Mouse (Mus musculus): ENCODE results near the gene Elovl7. TPM values are rescaled to one million over a fixed set of nuclear protein-coding genes. Genes with fewer than 3 reads are reported as not detected.

Elovl7 gene
- polyA plus RNA-seq, 1 experiment: 0.30 TPM

DNA sequence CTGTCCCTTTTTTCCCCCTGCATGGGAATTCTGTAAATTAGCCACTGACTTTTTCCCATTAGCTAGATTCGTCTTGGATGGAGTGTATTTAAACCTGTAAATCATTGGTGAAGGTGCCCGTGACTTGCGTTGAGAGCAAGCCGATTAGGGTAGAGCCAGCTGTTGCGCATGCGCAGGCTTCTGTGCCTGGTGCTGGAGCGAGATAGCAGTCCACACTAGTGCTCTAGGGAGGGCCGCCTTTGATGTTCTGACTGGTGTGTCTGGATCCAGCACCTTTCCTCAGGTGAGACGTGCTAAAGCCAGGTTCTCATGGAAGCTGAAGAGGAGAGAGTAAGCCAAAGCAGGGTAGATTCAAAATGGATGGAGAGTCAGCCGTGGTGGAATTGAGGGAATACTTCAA lies 112.1 kb downstream of the Elovl7 start:
- H3K36me3 ChIP-seq (ENCODE audit: control insufficient read depth, insufficient read depth, low read length): no peaks in the 10 kb centered on the region
- H3K4me1 ChIP-seq (ENCODE audit: control insufficient read depth, insufficient read depth, low read length): no peaks in the 10 kb centered on the region
- H3K27me3 ChIP-seq (ENCODE audit: control insufficient read depth, insufficient read depth, low read length): no peaks in the 10 kb centered on the region

DNA sequence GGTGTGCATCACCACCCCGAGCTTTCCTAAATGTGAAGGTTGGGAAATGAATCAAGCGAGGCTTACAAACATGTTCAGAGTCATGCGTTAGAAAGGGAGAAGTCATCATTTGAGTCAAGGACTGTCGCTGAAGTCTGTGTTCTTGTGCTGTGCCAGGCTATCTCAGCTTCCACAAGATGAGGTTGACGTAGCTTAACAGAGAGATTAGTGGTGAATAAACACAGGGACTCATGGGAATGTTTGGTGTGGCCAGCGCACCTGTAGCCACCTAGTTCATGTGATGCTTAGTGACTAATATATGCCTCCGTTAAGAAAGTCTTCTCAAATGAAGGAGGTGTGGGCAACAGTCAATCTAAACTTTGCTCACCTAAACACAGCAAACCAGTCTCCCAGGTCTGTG lies 112.8 kb downstream of the Elovl7 start:
- no peak overlapping the region for H3K27ac ChIP-seq (ENCODE audit: control insufficient read depth, insufficient read depth, low read depth, low read length)
- TF ChIP-seq CTCF (IDR thresholded peaks at IDR 0.05; ENCODE audit: control insufficient read depth, insufficient read depth, insufficient replicate concordance, low read depth, low read length): no peak
- TF ChIP-seq POLR2A (IDR thresholded peaks at IDR 0.05; ENCODE audit: control insufficient read depth, low read depth, low read length): no peak
- H3K36me3 ChIP-seq (ENCODE audit: control insufficient read depth, insufficient read depth, low read length): no peaks in the 10 kb centered on the region
- H3K27me3 ChIP-seq (ENCODE audit: control insufficient read depth, insufficient read depth, low read length): no peaks in the 10 kb centered on the region
- H3K4me3 ChIP-seq (ENCODE audit: control insufficient read depth, low read depth, low read length): no peak overlapping the region
- H3K4me1 ChIP-seq (ENCODE audit: control insufficient read depth, insufficient read depth, low read length): no peaks in the 10 kb centered on the region

More for the DNA sequence above, 112.1 kb downstream of the Elovl7 start:
- Histone ChIP-seq H3K4me3 (ENCODE audit: control insufficient read depth, low read depth, low read length) (no peak overlapping the region), H3K27ac (ENCODE audit: control insufficient read depth, insufficient read depth, low read depth, low read length) (no peak overlapping the region)
- TF ChIP-seq CTCF (IDR thresholded peaks at IDR 0.05; ENCODE audit: control insufficient read depth, insufficient read depth, insufficient replicate concordance, low read depth, low read length) (no peak), POLR2A (IDR thresholded peaks at IDR 0.05; ENCODE audit: control insufficient read depth, low read depth, low read length) (no peak)

DNA sequence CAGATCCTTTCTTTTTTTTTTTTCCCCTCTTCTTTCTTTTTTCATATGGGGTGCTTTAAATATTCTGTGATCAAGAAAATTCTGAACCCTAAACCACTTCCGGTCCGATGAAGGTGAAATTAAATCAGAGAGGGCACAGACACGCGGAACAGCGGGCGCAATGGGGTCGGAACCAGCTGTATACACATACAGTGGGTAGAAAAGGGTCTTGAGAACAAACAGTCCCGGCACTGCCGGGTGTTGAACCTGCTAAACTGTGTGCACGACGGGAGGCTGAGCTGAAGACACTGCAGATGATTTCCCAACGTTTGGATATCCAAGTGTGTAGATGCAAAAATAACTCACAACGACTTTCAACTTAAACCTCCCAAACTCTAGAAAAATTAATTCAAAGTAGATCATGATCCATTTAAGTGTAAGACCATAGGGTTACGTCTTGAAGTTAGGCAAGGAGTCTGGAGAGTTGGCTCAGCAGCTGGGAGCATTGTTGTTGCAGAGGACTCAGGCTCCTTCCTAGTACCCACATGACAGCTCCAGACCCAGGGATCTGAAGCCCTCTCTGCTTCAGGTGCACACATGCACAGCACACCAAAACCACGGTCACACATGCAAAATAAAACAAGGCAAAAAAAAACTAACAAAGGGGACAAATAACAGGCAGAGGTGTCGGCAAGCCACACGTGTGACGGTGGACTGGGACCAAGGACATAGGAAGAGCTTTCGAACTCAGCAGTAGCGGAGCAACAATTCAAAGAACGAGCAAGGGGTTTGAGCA lies 114.4 kb downstream of the Elovl7 start:
- no peak overlapping the region for H3K27ac ChIP-seq (ENCODE audit: control insufficient read depth, insufficient read depth, low read depth, low read length)
- H3K4me3 ChIP-seq (ENCODE audit: control insufficient read depth, low read depth, low read length): no peak overlapping the region
- no peaks in the 10 kb centered on the region for H3K4me1 ChIP-seq (ENCODE audit: control insufficient read depth, insufficient read depth, low read length)
- TF ChIP-seq CTCF (IDR thresholded peaks at IDR 0.05; ENCODE audit: control insufficient read depth, insufficient read depth, insufficient replicate concordance, low read depth, low read length) (no peak), POLR2A (IDR thresholded peaks at IDR 0.05; ENCODE audit: control insufficient read depth, low read depth, low read length) (no peak)
- no peaks in the 10 kb centered on the region for H3K36me3 ChIP-seq (ENCODE audit: control insufficient read depth, insufficient read depth, low read length)
- no peaks in the 10 kb centered on the region for H3K27me3 ChIP-seq (ENCODE audit: control insufficient read depth, insufficient read depth, low read length)

DNA sequence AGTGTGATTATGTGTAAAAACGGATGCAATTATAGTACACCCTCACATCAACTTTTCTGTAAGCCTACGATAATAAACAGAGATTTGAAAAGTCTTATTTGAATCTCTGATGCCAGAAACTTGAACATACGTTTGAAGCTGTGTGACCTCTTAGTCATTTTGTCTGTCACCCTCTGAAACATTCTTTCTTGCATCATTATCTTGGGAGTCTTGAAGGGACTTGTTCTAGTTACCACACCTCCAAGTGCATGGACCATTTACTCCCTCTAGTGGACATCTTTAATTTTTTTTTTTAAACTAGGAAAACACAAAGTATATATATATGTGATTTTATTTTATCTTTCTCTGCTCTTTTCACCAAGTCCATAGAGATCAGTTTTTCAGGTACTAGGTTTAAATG lies 115.5 kb downstream of the Elovl7 start:
- H3K4me1 ChIP-seq (ENCODE audit: control insufficient read depth, insufficient read depth, low read length): no peaks in the 10 kb centered on the region
- H3K27me3 ChIP-seq (ENCODE audit: control insufficient read depth, insufficient read depth, low read length): no peaks in the 10 kb centered on the region
- no peaks in the 10 kb centered on the region for H3K36me3 ChIP-seq (ENCODE audit: control insufficient read depth, insufficient read depth, low read length)
- H3K4me3 ChIP-seq (ENCODE audit: control insufficient read depth, low read depth, low read length): no peak overlapping the region
- no peak overlapping the region for H3K27ac ChIP-seq (ENCODE audit: control insufficient read depth, insufficient read depth, low read depth, low read length)
- TF ChIP-seq POLR2A (IDR thresholded peaks at IDR 0.05; ENCODE audit: control insufficient read depth, low read depth, low read length): no peak
- no peak for TF ChIP-seq CTCF (IDR thresholded peaks at IDR 0.05; ENCODE audit: control insufficient read depth, insufficient read depth, insufficient replicate concordance, low read depth, low read length)

Other genes starting within 250 kb of the Elovl7 start
- 1.5 and 2.7 TPM in 2 replicates for gene Smim15, start 170.0 kb upstream of the Elovl7 start, polyA plus RNA-seq (2012; rRNA removed)
- gene Ndufaf2, start 55.8 kb upstream of the Elovl7 start, polyA plus RNA-seq (2012; rRNA removed): 49.3 and 51.2 TPM in 2 replicates
- 30.1 and 32.2 TPM in 2 replicates for gene Ercc8, start 55.7 kb upstream of the Elovl7 start, polyA plus RNA-seq (2012; rRNA removed)
- 4.8 and 5.5 TPM in 2 replicates for gene Depdc1b, start 101.9 kb downstream of the Elovl7 start, polyA plus RNA-seq (2012; rRNA removed)
- gene Pde4d, start 235.5 kb downstream of the Elovl7 start, polyA plus RNA-seq (2012; rRNA removed): 2.0 and 2.1 TPM in 2 replicates

Data from testis, adult 2 months (tissue).